17 mouse cellular contexts compared by ENCODE assay signal in genomic region chr4:129924694-129925093, GRCm38 (mm10). TPM values are rescaled to one million over a fixed set of nuclear protein-coding genes. Genes with fewer than 3 reads are reported as not detected.
DNase-seq lines count a peak whose midpoint lies in the region; ATAC-seq lines count a peak whose summit lies in the region.
"Had no signal": no experiment of that assay in that cellular context is flagged by ENCODE, and none has a peak within 500 bp of the region (broad histone marks: within the 10 kb centered on the region; RNA-seq: fewer than 3 reads in every experiment).

No protein-coding gene starts in this region.

- no peak for ATAC-seq in heart, embryonic 16.5 days (replicated peaks; ENCODE audit: extremely low read depth, insufficient read depth, low FRiP score)
- ATAC-seq: hindbrain, embryonic 16.5 days; Patski had no signal

- no peaks in the 10 kb centered on the region for H3K36me3 ChIP-seq in heart, embryonic 16.5 days (ENCODE audit: control insufficient read depth, insufficient read depth)
- H3K36me3 ChIP-seq: limb, embryonic 13.5 days had no signal

- H3K4me1 ChIP-seq in heart, embryonic 16.5 days (ENCODE audit: control insufficient read depth, insufficient read depth, low read length) = peaks cover 39% of the 10 kb centered on the region

- 32% methylated on average over 6 of the region's 6 CpGs for WGBS in heart, embryonic 16.5 days

- H3K4me2 ChIP-seq in heart, embryonic 16.5 days (ENCODE audit: low read depth, low read length) = no peak overlapping the region
- H3K4me2 ChIP-seq: limb, embryonic 13.5 days had no signal

- H3K27ac ChIP-seq in heart, embryonic 16.5 days (ENCODE audit: low read length) = peak overlapping the region; percentile 77
- H3K27ac ChIP-seq: left cerebral cortex, adult 2 months; limb, embryonic 13.5 days; macrophage had no signal

- H3K9ac ChIP-seq in heart, embryonic 16.5 days (ENCODE audit: low read length) = peak overlapping the region; percentile 38; the same call in 1 of the 2 replicates
- H3K9ac ChIP-seq: limb, embryonic 13.5 days had no signal

- H3K4me3 ChIP-seq in heart, embryonic 16.5 days (ENCODE audit: low read length) = no peak overlapping the region
- H3K4me3 ChIP-seq: left cerebral cortex, adult 2 months; limb, embryonic 13.5 days had no signal

- no peaks in the 10 kb centered on the region for H3K27me3 ChIP-seq in heart, embryonic 16.5 days (ENCODE audit: control insufficient read depth, insufficient read depth, low read length)
- H3K27me3 ChIP-seq: Patski had no signal

- no peak for DNase-seq in heart, adult 18-20 months
- DNase-seq in 3T3-L1 (ENCODE audit: low read depth, low spot score) = peak; percentile 55
- DNase-seq in adipocyte (ENCODE audit: low spot score) = peak; percentile 30
- DNase-seq in lung, postnatal 4 days = peak; percentile 18 to 45
- DNase-seq in thymus, postnatal 0 days (ENCODE audit: low spot score) = no peak
- DNase-seq in right cerebral cortex, postnatal 25 days = no peak
- DNase-seq: cerebellum, adult 2 months; kidney, adult 2 months; thymus, adult 18-20 months had no signal

- no peaks in the 10 kb centered on the region for H3K9me3 ChIP-seq in heart, embryonic 16.5 days (replicated peaks; ENCODE audit: control insufficient read depth, low read length)
- H3K9me3 ChIP-seq: limb, embryonic 13.5 days had no signal

RNA-seq across cellular contexts. Expression of gene Spocd1, which starts 4.4 kb away (rescaled TPM):
- polyA plus RNA-seq in heart, embryonic 16.5 days (2015; fragmentation: Nextera tagmentation; extraction: Ambion mirVana) = 0.22 and 0.35 TPM in 2 replicates
- total RNA-seq in heart, adult 18-20 months (2021) = not detected
- polyA plus RNA-seq in thymus, postnatal 0 days (2015; fragmentation: Nextera tagmentation; extraction: Ambion mirVana) = 0.05 and 0.06 TPM in 2 replicates
- polyA plus RNA-seq: gonadal fat pad, adult 2 months; hindbrain, embryonic 16.5 days; kidney, adult 2 months; large intestine, adult 2 months; macrophage had no signal

RNA-seq across cellular contexts. Expression of gene Adgrb2, which starts 60.0 kb away (rescaled TPM):
- 1.0 and 1.2 TPM in 2 replicates for polyA plus RNA-seq in heart, embryonic 16.5 days (2015; fragmentation: Nextera tagmentation; extraction: Ambion mirVana)
- 1 to 10 TPM; 2.1 to 2.4 TPM for total RNA-seq in heart, adult 18-20 months (2021)
- polyA plus RNA-seq in thymus, postnatal 0 days (2015; fragmentation: Nextera tagmentation; extraction: Ambion mirVana) = 0.17 and 0.36 TPM in 2 replicates
- polyA plus RNA-seq: macrophage had no signal

Comparison
In these comparisons a context has a peak if more than half of its experiments do, and no peak if none do; other contexts are left out.
1. DNase-seq: peak in 3T3-L1 (single experiment), adipocyte (single experiment) and lung, postnatal 4 days (2 of 2); none in heart, adult 18-20 months (0 of 2), thymus, postnatal 0 days (single experiment) and right cerebral cortex, postnatal 25 days (single experiment).